Mouse (Mus musculus) cerebellum, adult 2 months (tissue): ENCODE data around the gene Slc39a2.
A peak's percentile ranks its signal among the peaks of the same experiment; 100 is the strongest.
"Not testable (repeated sequence)": the region's sequence is repeated elsewhere in the genome, so short reads cannot be mapped to it uniquely, and the experiment has no call there.

Experiments
- CTCF ChIP-seq: fragments of 200-500 bp; IDR thresholded peaks from 2 replicates; pipeline ENCODE4 v1.5.1; 2011; ENCODE audit warnings: low read depth, mild to moderate bottlenecking, control low read depth, low read length, moderate library complexity, borderline replicate concordance; ENCODE audit not compliant: insufficient read depth
- POLR2A ChIP-seq: fragments of 200-500 bp; IDR thresholded peaks from 2 replicates; pipeline ENCODE4 v1.6.1; 2011; ENCODE audit warnings: low read length, control low read depth, borderline replicate concordance; ENCODE audit not compliant: insufficient read depth

DNA sequence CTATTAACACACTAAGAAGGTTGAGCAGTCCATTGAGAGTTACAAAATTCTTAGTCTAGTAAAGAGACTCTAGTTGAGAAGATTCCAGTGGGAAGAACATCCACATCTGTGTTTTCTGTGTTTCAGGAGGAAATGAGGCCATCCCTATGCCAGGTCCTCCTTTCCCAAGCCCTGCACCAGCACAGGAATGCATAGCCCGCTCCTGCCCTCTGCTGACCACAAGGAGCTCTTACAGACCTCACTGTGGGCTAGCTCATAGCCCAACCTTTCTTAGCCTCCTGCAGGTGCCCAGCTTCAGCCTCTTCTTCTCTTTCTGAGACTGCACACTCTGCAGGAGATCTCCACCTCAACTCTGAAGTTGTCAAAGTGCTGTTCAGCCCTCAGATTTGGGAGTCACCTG lies 29.1 kb upstream of the Slc39a2 start:
- TF ChIP-seq CTCF = peak; percentile 43; the same call in 1 of the 2 replicates
- TF ChIP-seq POLR2A = not testable (repeated sequence)
